Mouse (Mus musculus) heart, postnatal 0 days (tissue): ENCODE measurements around the gene Spata2l. TPM values are rescaled to one million over a fixed set of nuclear protein-coding genes. Genes with fewer than 3 reads are reported as not detected.
"Not testable (repeated sequence)": the region's sequence is repeated elsewhere in the genome, so short reads cannot be mapped to it uniquely, and the experiment has no call there.

Source experiments
- ATAC-seq: fragments of 200-750 bp; cut with Nextera tagmentation; 2 replicates; pipeline ENCODE4 v1.8.0; 2017; ENCODE audit warnings: low read depth, moderate number of reproducible peaks, moderate library complexity; ENCODE audit not compliant: insufficient read depth
- DNase-seq: peaks from one replicate; pipeline ENCODE4 v3.0.0-alpha.2; 2016; ENCODE audit warnings: low spot score
- H3K27ac ChIP-seq: fragments of 300-500 bp; sonication (generic); 2 replicates; pipeline ENCODE4 v1.5.1; 2014; ENCODE audit warnings: low read depth, mild to moderate bottlenecking
- H3K27me3 ChIP-seq: fragments of 300-500 bp; sonication (generic); 2 replicates; pipeline ENCODE4 v1.6.1; 2014; ENCODE audit warnings: low read length, mixed read lengths; ENCODE audit not compliant: control insufficient read depth, insufficient read depth
- H3K36me3 ChIP-seq: fragments of 300-500 bp; sonication (generic); replicated peaks from 2 replicates; pipeline ENCODE4 v1.6.1; 2014; ENCODE audit warnings: low read length, mixed read lengths; ENCODE audit not compliant: control insufficient read depth, insufficient read depth
- H3K4me1 ChIP-seq: fragments of 300-500 bp; sonication (generic); 2 replicates; pipeline ENCODE4 v1.6.1; 2014; ENCODE audit warnings: antibody characterized with exemption; ENCODE audit not compliant: control insufficient read depth, insufficient read depth
- H3K4me2 ChIP-seq: fragments of 300-500 bp; sonication (generic); 2 replicates; pipeline ENCODE4 v1.6.1; 2014; ENCODE audit warnings: low read depth, mild to moderate bottlenecking, low read length, moderate library complexity
- H3K4me3 ChIP-seq: fragments of 300-500 bp; sonication (generic); 2 replicates; pipeline ENCODE4 v1.5.1; 2014; ENCODE audit warnings: low read depth, low read length
- H3K9ac ChIP-seq: fragments of 300-500 bp; sonication (generic); replicated peaks from 2 replicates; pipeline ENCODE4 v1.6.1; 2014; ENCODE audit warnings: low read depth, low read length, mixed read lengths
- H3K9me3 ChIP-seq: fragments of 300-500 bp; sonication (generic); replicated peaks from 2 replicates; pipeline ENCODE4 v1.6.1; 2016; ENCODE audit warnings: low read length; ENCODE audit not compliant: control insufficient read depth
- CTCF ChIP-seq: IDR thresholded peaks from 2 replicates; pipeline ENCODE4 v1.5.1; 2016; ENCODE audit warnings: antibody characterized with exemption, control low read depth, low read depth
- EP300 ChIP-seq: IDR thresholded peaks from 2 replicates; pipeline ENCODE4 v1.6.1; 2016; ENCODE audit warnings: antibody characterized with exemption, low read depth
- WGBS: fragments of 180-500 bp; shearing (Covaris S2); extraction: QIAGEN DNeasy Blood & Tissue Kit; methylation state at CpG from one replicate; pipeline ENCODE4 v1.1.7; 2014; 5-methylcytosine and 5-hydroxymethylcytosine counted together
- polyA plus RNA-seq: library from polyadenylated mRNA; unstranded; fragments of >200 nt; fragmentation: Nextera tagmentation; extraction: Ambion mirVana; gene quantifications from 2 replicates; pipeline ENCODE4 v1.2.1, GENCODE M21; 2015
- total RNA-seq: library from RNA; depleted of rRNA; stranded (reverse); fragments of >200 nt; gene quantifications from 2 replicates; pipeline ENCODE4 v1.2.3, GENCODE M21; 2014; ENCODE audit warnings: low replicate concordance

The Spata2l gene
- total and polyA plus RNA-seq, 2 experiments from 2014 or later = 4.2 to 4.5 TPM

- ATAC-seq (no peak), DNase-seq (no peak)
- Histone ChIP-seq H3K9ac (no peak overlapping the region), H3K36me3 (0 out of 2 replicates have a peak, but pooled peaks cover 7% of the 10 kb centered on the region), H3K4me1 (peaks cover 10% of the 10 kb centered on the region), H3K9me3 (no peaks in the 10 kb centered on the region), H3K27me3 (0 out of 2 replicates have a peak, but pooled peaks cover 3% of the 10 kb centered on the region), H3K4me3 (no peak overlapping the region), H3K27ac (no peak overlapping the region), H3K4me2 (no peak overlapping the region)
- TF ChIP-seq EP300 (no peak), CTCF (no peak)
- WGBS = 75% methylated on average over 11 of the region's 11 CpGs
Measured at GRCm38 (mm10) chr8:123233760-123234159, 2.3 kb downstream of the Spata2l start.

- no peak overlapping the region for H3K4me3 ChIP-seq
- no peak overlapping the region for H3K9ac ChIP-seq
- H3K27me3 ChIP-seq = 0 out of 2 replicates have a peak, but pooled peaks cover 3% of the 10 kb centered on the region
- ATAC-seq (no peak), DNase-seq (no peak)
- no peak overlapping the region for H3K4me2 ChIP-seq
- peaks cover 12% of the 10 kb centered on the region; the same call in 1 of the 2 replicates for H3K36me3 ChIP-seq
- H3K9me3 ChIP-seq = no peaks in the 10 kb centered on the region
- peaks cover 10% of the 10 kb centered on the region for H3K4me1 ChIP-seq
- H3K27ac ChIP-seq = no peak overlapping the region
- WGBS = 64% methylated on average over 13 of the region's 13 CpGs
- TF ChIP-seq EP300 (no peak), CTCF (no peak)
Measured at GRCm38 (mm10) chr8:123233300-123233699, 2.7 kb downstream of the Spata2l start.

GRCm38 (mm10) chr8:123232553-123232952 lies 3.5 kb downstream of the Spata2l start:
- H3K27ac ChIP-seq = no peak overlapping the region
- WGBS = 36% methylated on average over 7 of the region's 7 CpGs
- TF ChIP-seq EP300 (no peak), CTCF (no peak)
- H3K4me2 ChIP-seq = no peak overlapping the region
- DNase-seq (no peak), ATAC-seq (no peak)
- no peak overlapping the region for H3K4me3 ChIP-seq
- H3K9ac ChIP-seq = no peak overlapping the region
- peaks cover 19% of the 10 kb centered on the region for H3K36me3 ChIP-seq
- 0 out of 2 replicates have a peak, but pooled peaks cover 3% of the 10 kb centered on the region for H3K27me3 ChIP-seq
- no peaks in the 10 kb centered on the region for H3K9me3 ChIP-seq
- H3K4me1 ChIP-seq = peaks cover 10% of the 10 kb centered on the region

- TF ChIP-seq CTCF (peak; percentile 34), EP300 (no peak)
- no peak for DNase-seq
- no peak overlapping the region for H3K4me3 ChIP-seq
- H3K9me3 ChIP-seq = no peaks in the 10 kb centered on the region
- no peak overlapping the region for H3K9ac ChIP-seq
- no peak for ATAC-seq
- peaks cover 10% of the 10 kb centered on the region for H3K4me1 ChIP-seq
- H3K36me3 ChIP-seq = peaks cover 27% of the 10 kb centered on the region
- 0 out of 2 replicates have a peak, but pooled peaks cover 3% of the 10 kb centered on the region for H3K27me3 ChIP-seq
- no peak overlapping the region for H3K4me2 ChIP-seq
- WGBS = 55% methylated on average over 5 of the region's 5 CpGs
- no peak overlapping the region for H3K27ac ChIP-seq
Measured at GRCm38 (mm10) chr8:123231742-123232141, 4.3 kb downstream of the Spata2l start.

GRCm38 (mm10) chr8:123230326-123230725 lies 5.7 kb downstream of the Spata2l start:
- H3K36me3 ChIP-seq = peaks cover 27% of the 10 kb centered on the region
- 81% methylated on average over 10 of the region's 11 CpGs for WGBS
- H3K9ac ChIP-seq, H3K27ac ChIP-seq, H3K4me2 ChIP-seq, H3K4me3 ChIP-seq, ATAC-seq, H3K27me3 ChIP-seq, H3K9me3 ChIP-seq, DNase-seq, H3K4me1 ChIP-seq: not testable (repeated sequence)

- H3K4me1 ChIP-seq = peaks cover 12% of the 10 kb centered on the region; the same call in 1 of the 2 replicates
- no peaks in the 10 kb centered on the region for H3K27me3 ChIP-seq
- no peak overlapping the region for H3K4me2 ChIP-seq
- H3K27ac ChIP-seq = no peak overlapping the region
- ATAC-seq (no peak), DNase-seq (no peak)
- no peaks in the 10 kb centered on the region for H3K9me3 ChIP-seq
- TF ChIP-seq CTCF (no peak), EP300 (no peak)
- H3K4me3 ChIP-seq = no peak overlapping the region
- H3K9ac ChIP-seq = no peak overlapping the region
- WGBS = 88% methylated on average over 1 of the region's 1 CpGs
- peaks cover 27% of the 10 kb centered on the region for H3K36me3 ChIP-seq
Measured at GRCm38 (mm10) chr8:123228416-123228815, 7.6 kb downstream of the Spata2l start.
